Mouse (Mus musculus): Measurements from ENCODE around the gene Klhl11. TPM values are rescaled to one million over a fixed set of nuclear protein-coding genes. Genes with fewer than 3 reads are reported as not detected.

The Klhl11 gene
- polyA plus RNA-seq, 1 experiment from 2014 or later = 13.2 TPM

GRCm38 (mm10) chr11:100512384-100512783 lies 39.8 kb upstream of the Klhl11 start:
- no peaks in the 10 kb centered on the region for H3K27me3 ChIP-seq (ENCODE audit: control insufficient read depth, insufficient read depth, low read length)
- H3K4me3 ChIP-seq (ENCODE audit: low read depth, low read length) = no peak overlapping the region
- H3K27ac ChIP-seq (replicated peaks; ENCODE audit: low read depth, low read length) = no peak overlapping the region
- 96% methylated on average over 1 of the region's 1 CpGs for WGBS
- DNase-seq (ENCODE audit: low spot score) (peak; percentile 28), ATAC-seq (replicated peaks; ENCODE audit: insufficient number of reproducible peaks, low FRiP score, low TSS enrichment, low read depth) (no peak)
- H3K4me1 ChIP-seq (ENCODE audit: control insufficient read depth, insufficient read depth, low read length) = no peaks in the 10 kb centered on the region
- H3K9ac ChIP-seq (replicated peaks; ENCODE audit: low read length) = no peak overlapping the region
- no peaks in the 10 kb centered on the region for H3K9me3 ChIP-seq (replicated peaks; ENCODE audit: control insufficient read depth, low read length)
- H3K36me3 ChIP-seq (replicated peaks; ENCODE audit: control insufficient read depth, insufficient read depth, low read depth, low read length) = peaks cover 23% of the 10 kb centered on the region
- no peak overlapping the region for H3K4me2 ChIP-seq (ENCODE audit: low read depth, low read length)

GRCm38 (mm10) chr11:100510556-100510955 lies 38.0 kb upstream of the Klhl11 start:
- Histone ChIP-seq H3K9ac (replicated peaks; ENCODE audit: low read length) (no peak overlapping the region), H3K9me3 (replicated peaks; ENCODE audit: control insufficient read depth, low read length) (no peaks in the 10 kb centered on the region), H3K36me3 (replicated peaks; ENCODE audit: control insufficient read depth, insufficient read depth, low read depth, low read length) (peaks cover 24% of the 10 kb centered on the region), H3K4me1 (ENCODE audit: control insufficient read depth, insufficient read depth, low read length) (no peaks in the 10 kb centered on the region), H3K4me3 (ENCODE audit: low read depth, low read length) (no peak overlapping the region), H3K27me3 (ENCODE audit: control insufficient read depth, insufficient read depth, low read length) (no peaks in the 10 kb centered on the region), H3K4me2 (ENCODE audit: low read depth, low read length) (no peak overlapping the region), H3K27ac (replicated peaks; ENCODE audit: low read depth, low read length) (no peak overlapping the region)
- DNase-seq (ENCODE audit: low spot score) (no peak), ATAC-seq (replicated peaks; ENCODE audit: insufficient number of reproducible peaks, low FRiP score, low TSS enrichment, low read depth) (no peak)
- 88% methylated on average over 2 of the region's 2 CpGs for WGBS

GRCm38 (mm10) chr11:100505997-100506396 lies 33.5 kb upstream of the Klhl11 start:
- H3K9me3 ChIP-seq (replicated peaks; ENCODE audit: control insufficient read depth, low read length) = no peaks in the 10 kb centered on the region
- no peaks in the 10 kb centered on the region for H3K4me1 ChIP-seq (ENCODE audit: control insufficient read depth, insufficient read depth, low read length)
- no peak overlapping the region for H3K27ac ChIP-seq (replicated peaks; ENCODE audit: low read depth, low read length)
- 93% methylated on average over 8 of the region's 8 CpGs for WGBS
- H3K27me3 ChIP-seq (ENCODE audit: control insufficient read depth, insufficient read depth, low read length) = no peaks in the 10 kb centered on the region
- no peak overlapping the region for H3K9ac ChIP-seq (replicated peaks; ENCODE audit: low read length)
- no peak for DNase-seq (ENCODE audit: low spot score)
- H3K4me3 ChIP-seq (ENCODE audit: low read depth, low read length) = no peak overlapping the region
- no peak for ATAC-seq (replicated peaks; ENCODE audit: insufficient number of reproducible peaks, low FRiP score, low TSS enrichment, low read depth)
- no peak overlapping the region for H3K4me2 ChIP-seq (ENCODE audit: low read depth, low read length)
- H3K36me3 ChIP-seq (replicated peaks; ENCODE audit: control insufficient read depth, insufficient read depth, low read depth, low read length) = peaks cover 20% of the 10 kb centered on the region

GRCm38 (mm10) chr11:100504990-100505660 lies 32.6 kb upstream of the Klhl11 start:
- Histone ChIP-seq H3K27me3 (ENCODE audit: control insufficient read depth, insufficient read depth, low read length) (no peaks in the 10 kb centered on the region), H3K4me2 (ENCODE audit: low read depth, low read length) (no peak overlapping the region), H3K9ac (replicated peaks; ENCODE audit: low read length) (no peak overlapping the region), H3K4me3 (ENCODE audit: low read depth, low read length) (no peak overlapping the region), H3K4me1 (ENCODE audit: control insufficient read depth, insufficient read depth, low read length) (no peaks in the 10 kb centered on the region), H3K36me3 (replicated peaks; ENCODE audit: control insufficient read depth, insufficient read depth, low read depth, low read length) (peaks cover 19% of the 10 kb centered on the region), H3K27ac (replicated peaks; ENCODE audit: low read depth, low read length) (no peak overlapping the region), H3K9me3 (replicated peaks; ENCODE audit: control insufficient read depth, low read length) (no peaks in the 10 kb centered on the region)
- 91% methylated on average over 12 of the region's 12 CpGs for WGBS
- ATAC-seq (replicated peaks; ENCODE audit: insufficient number of reproducible peaks, low FRiP score, low TSS enrichment, low read depth) (no peak), DNase-seq (ENCODE audit: low spot score) (no peak)

- H3K27me3 ChIP-seq (ENCODE audit: control insufficient read depth, insufficient read depth, low read length) = no peaks in the 10 kb centered on the region
- H3K9ac ChIP-seq (replicated peaks; ENCODE audit: low read length) = no peak overlapping the region
- H3K36me3 ChIP-seq (replicated peaks; ENCODE audit: control insufficient read depth, insufficient read depth, low read depth, low read length) = peaks cover 26% of the 10 kb centered on the region
- ATAC-seq (replicated peaks; ENCODE audit: insufficient number of reproducible peaks, low FRiP score, low TSS enrichment, low read depth) = no peak
- no peak for DNase-seq (ENCODE audit: low spot score)
- H3K27ac ChIP-seq (replicated peaks; ENCODE audit: low read depth, low read length) = no peak overlapping the region
- no peak overlapping the region for H3K4me3 ChIP-seq (ENCODE audit: low read depth, low read length)
- H3K4me2 ChIP-seq (ENCODE audit: low read depth, low read length) = no peak overlapping the region
- H3K4me1 ChIP-seq (ENCODE audit: control insufficient read depth, insufficient read depth, low read length) = no peaks in the 10 kb centered on the region
- 35% methylated on average over 6 of the region's 6 CpGs for WGBS
- no peaks in the 10 kb centered on the region for H3K9me3 ChIP-seq (replicated peaks; ENCODE audit: control insufficient read depth, low read length)
Observed at GRCm38 (mm10) chr11:100501321-100501720, 28.8 kb upstream of the Klhl11 start.

GRCm38 (mm10) chr11:100500651-100501050 lies 28.1 kb upstream of the Klhl11 start:
- H3K9ac ChIP-seq (replicated peaks; ENCODE audit: low read length) = no peak overlapping the region
- no peak overlapping the region for H3K4me3 ChIP-seq (ENCODE audit: low read depth, low read length)
- WGBS = 85% methylated on average over 7 of the region's 7 CpGs
- no peak overlapping the region for H3K27ac ChIP-seq (replicated peaks; ENCODE audit: low read depth, low read length)
- H3K4me1 ChIP-seq (ENCODE audit: control insufficient read depth, insufficient read depth, low read length) = no peaks in the 10 kb centered on the region
- peaks cover 28% of the 10 kb centered on the region for H3K36me3 ChIP-seq (replicated peaks; ENCODE audit: control insufficient read depth, insufficient read depth, low read depth, low read length)
- H3K9me3 ChIP-seq (replicated peaks; ENCODE audit: control insufficient read depth, low read length) = no peaks in the 10 kb centered on the region
- H3K4me2 ChIP-seq (ENCODE audit: low read depth, low read length) = no peak overlapping the region
- DNase-seq (ENCODE audit: low spot score) (no peak), ATAC-seq (replicated peaks; ENCODE audit: insufficient number of reproducible peaks, low FRiP score, low TSS enrichment, low read depth) (no peak)
- no peaks in the 10 kb centered on the region for H3K27me3 ChIP-seq (ENCODE audit: control insufficient read depth, insufficient read depth, low read length)

GRCm38 (mm10) chr11:100500241-100500640 lies 27.7 kb upstream of the Klhl11 start:
- H3K27me3 ChIP-seq (ENCODE audit: control insufficient read depth, insufficient read depth, low read length) = no peaks in the 10 kb centered on the region
- no peak overlapping the region for H3K9ac ChIP-seq (replicated peaks; ENCODE audit: low read length)
- no peak for ATAC-seq (replicated peaks; ENCODE audit: insufficient number of reproducible peaks, low FRiP score, low TSS enrichment, low read depth)
- H3K27ac ChIP-seq (replicated peaks; ENCODE audit: low read depth, low read length) = no peak overlapping the region
- H3K36me3 ChIP-seq (replicated peaks; ENCODE audit: control insufficient read depth, insufficient read depth, low read depth, low read length) = peaks cover 31% of the 10 kb centered on the region
- H3K4me1 ChIP-seq (ENCODE audit: control insufficient read depth, insufficient read depth, low read length) = no peaks in the 10 kb centered on the region
- no peak for DNase-seq (ENCODE audit: low spot score)
- 91% methylated on average over 3 of the region's 3 CpGs for WGBS
- no peak overlapping the region for H3K4me2 ChIP-seq (ENCODE audit: low read depth, low read length)
- no peaks in the 10 kb centered on the region for H3K9me3 ChIP-seq (replicated peaks; ENCODE audit: control insufficient read depth, low read length)
- no peak overlapping the region for H3K4me3 ChIP-seq (ENCODE audit: low read depth, low read length)

- H3K4me1 ChIP-seq (ENCODE audit: control insufficient read depth, insufficient read depth, low read length) = no peaks in the 10 kb centered on the region
- no peaks in the 10 kb centered on the region for H3K27me3 ChIP-seq (ENCODE audit: control insufficient read depth, insufficient read depth, low read length)
- peaks cover 26% of the 10 kb centered on the region for H3K36me3 ChIP-seq (replicated peaks; ENCODE audit: control insufficient read depth, insufficient read depth, low read depth, low read length)
- DNase-seq (ENCODE audit: low spot score) (no peak), ATAC-seq (replicated peaks; ENCODE audit: insufficient number of reproducible peaks, low FRiP score, low TSS enrichment, low read depth) (no peak)
- 91% methylated on average over 12 of the region's 12 CpGs for WGBS
- H3K4me3 ChIP-seq (ENCODE audit: low read depth, low read length) = no peak overlapping the region
- H3K4me2 ChIP-seq (ENCODE audit: low read depth, low read length) = no peak overlapping the region
- H3K9ac ChIP-seq (replicated peaks; ENCODE audit: low read length) = no peak overlapping the region
- no peak overlapping the region for H3K27ac ChIP-seq (replicated peaks; ENCODE audit: low read depth, low read length)
- H3K9me3 ChIP-seq (replicated peaks; ENCODE audit: control insufficient read depth, low read length) = no peaks in the 10 kb centered on the region
Observed at GRCm38 (mm10) chr11:100493771-100494170, 21.2 kb upstream of the Klhl11 start.
